Mouse (Mus musculus): ENCODE data around the gene Olfr1133. TPM values are rescaled to one million over a fixed set of nuclear protein-coding genes. Genes with fewer than 3 reads are reported as not detected.

Gene Olfr1133
- not detected for polyA plus RNA-seq (2017; shearing (Covaris generic))

DNA sequence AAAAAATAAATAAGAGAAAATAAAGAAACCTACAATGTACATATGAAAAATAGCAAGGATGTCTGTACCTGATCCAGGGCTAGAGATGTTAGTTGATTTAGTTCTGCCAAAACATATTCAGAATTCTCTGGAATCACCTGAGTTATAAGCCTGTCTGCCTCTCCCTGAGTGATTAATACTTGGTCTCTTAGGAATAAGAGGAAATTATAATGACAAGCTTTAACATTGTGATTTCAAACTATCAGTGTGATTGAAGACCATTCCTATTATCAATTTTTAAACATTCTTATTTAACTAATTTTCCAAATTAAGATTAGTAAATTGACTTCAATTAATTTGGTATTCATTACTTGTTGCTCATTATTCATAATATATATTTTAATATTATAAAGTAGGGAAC lies at the start of gene Olfr1133:
TSS of gene Olfr1133 (minus strand) at position 101 of the 400 bp plus-strand sequence.

DNA sequence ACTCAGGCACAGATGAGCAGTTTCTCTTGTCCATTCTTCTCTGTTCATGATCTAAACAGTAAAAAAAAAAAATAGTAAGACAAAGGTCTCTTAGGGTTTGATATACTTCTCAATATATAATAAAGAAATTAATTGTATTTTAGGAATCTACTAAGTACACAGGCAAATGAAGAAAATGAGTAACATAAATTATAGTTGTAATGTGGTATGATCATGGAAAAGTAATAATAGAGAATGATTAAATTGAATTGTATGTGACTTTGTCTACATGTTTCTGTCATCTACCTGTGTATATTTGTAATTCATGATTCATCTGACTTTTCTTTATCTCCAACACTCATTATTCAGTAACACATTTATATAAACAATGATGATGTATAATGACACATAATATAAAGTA lies 46.7 kb upstream of the Olfr1133 start, which contains the start of gene Olfr1136:
TSS of gene Olfr1136 (minus strand) at position 101 of the 400 bp plus-strand sequence.

DNA sequence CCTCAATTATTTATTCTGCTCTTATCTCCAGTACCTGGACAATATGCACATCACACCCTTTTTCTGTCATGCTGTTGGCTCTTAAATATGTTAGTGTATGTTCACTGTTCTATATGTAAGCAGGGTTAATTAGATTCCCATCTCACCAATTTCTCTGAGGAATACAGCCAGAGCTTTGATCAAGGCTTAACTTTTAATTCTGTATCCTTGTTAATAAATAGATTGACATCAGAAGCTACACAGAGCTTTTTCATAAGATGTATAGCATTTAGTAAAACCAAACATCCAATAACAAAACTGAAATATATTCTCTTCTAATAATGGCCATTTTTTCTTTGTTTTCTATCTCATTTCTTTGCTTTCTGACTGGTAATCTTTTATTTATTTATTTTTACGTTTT lies 26.4 kb upstream of the Olfr1133 start, which contains the start of gene Olfr1135:
TSS of gene Olfr1135 (minus strand) at position 101 of the 400 bp plus-strand sequence.

DNA sequence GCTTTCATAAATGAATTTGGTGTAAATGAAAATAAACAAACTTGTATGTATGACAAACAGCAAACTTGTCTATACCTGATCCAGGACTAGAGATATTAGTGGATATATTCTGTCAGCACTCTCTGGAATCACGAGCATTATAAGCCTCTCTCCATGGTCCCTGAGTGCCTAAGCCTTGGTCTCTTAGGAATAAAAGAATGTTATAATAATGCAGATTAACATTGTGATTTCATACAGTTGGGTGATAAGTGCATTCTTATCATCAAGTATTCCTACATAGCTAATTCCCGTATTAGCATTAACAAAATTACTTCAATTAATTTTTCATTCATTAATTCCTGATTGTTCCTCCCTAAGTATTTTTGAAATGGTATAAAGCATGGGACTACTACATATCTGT lies 11.2 kb upstream of the Olfr1133 start, which contains the start of gene Olfr1134:
TSS of gene Olfr1134 (minus strand) at position 101 of the 400 bp plus-strand sequence.

DNA sequence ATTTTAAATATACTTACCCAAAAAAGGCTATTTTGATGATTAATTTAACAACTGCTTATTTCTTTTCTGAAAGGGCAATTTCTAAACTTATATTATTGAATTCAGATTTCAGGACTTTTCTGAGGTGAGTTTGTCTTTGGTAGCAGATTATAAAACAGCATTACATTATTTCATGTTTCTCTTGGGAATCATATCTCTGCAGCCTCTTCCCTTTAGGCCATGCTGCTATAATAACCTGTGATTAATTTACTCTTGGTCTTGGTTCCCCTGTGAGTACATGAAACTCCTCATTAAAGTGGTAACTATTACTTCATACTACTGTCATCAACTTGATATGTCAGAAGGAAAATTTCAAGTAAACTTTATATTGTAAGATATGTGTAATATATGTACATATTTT lies 9.7 kb downstream of the Olfr1133 start, which contains the start of gene Olfr1132:
TSS of gene Olfr1132 (minus strand) at position 101 of the 400 bp plus-strand sequence.

DNA sequence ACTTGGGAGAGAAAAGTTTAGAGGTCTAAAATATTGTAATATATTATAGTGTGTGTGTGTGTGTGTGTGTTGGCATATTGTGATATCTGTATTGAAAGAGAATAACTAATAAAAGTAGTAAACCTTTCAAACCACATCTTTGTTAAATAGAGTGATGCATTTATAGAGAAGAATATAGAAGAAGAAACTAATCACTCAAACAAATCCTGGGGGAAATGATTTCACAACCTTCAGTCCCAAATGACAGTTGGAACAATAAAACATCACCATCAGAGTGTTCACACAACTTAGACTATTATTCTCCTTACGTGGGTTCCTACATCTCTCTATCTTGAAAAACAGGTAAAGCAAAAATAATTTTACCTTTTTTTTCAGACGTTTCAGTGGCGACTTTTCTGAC lies 20.4 kb downstream of the Olfr1133 start, which contains the start of gene Olfr1131:
TSS of gene Olfr1131 (plus strand) at position 301 of the 400 bp plus-strand sequence.

DNA sequence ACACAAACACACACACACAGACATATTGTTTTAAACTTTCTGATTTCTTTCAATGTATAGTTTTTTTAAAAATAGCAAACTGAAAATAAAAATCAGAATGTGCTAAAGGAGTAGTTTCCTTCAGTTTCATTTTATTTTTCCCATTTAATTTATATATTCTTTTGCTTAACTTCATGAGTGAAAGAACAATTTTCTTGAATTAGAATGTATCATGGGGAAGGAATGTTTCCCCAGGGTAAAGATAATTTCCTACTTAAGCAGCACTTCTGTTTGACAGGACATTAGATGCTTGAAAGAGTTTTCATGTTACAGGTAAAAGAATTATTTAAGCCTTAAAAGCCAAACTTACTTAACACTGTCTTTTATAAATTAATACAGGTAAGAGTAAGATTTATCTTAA lies 41.3 kb downstream of the Olfr1133 start, which contains the start of gene Olfr1130:
TSS of gene Olfr1130 (plus strand) at position 301 of the 400 bp plus-strand sequence.

Other genes with a start within 250 kb of the Olfr1133 start
- not detected for gene Olfr1123, start 230.7 kb downstream of the Olfr1133 start, polyA plus RNA-seq (2017; shearing (Covaris generic))
- gene Olfr1124, start 217.1 kb downstream of the Olfr1133 start, polyA plus RNA-seq (2017; shearing (Covaris generic)), result not detected
- not detected for gene Olfr1126, start 193.4 kb downstream of the Olfr1133 start, polyA plus RNA-seq (2017; shearing (Covaris generic))
- gene Pramel7, start 150.3 kb downstream of the Olfr1133 start, polyA plus RNA-seq (2017; shearing (Covaris generic)), result not detected
- gene Pramel6, start 140.8 kb downstream of the Olfr1133 start, polyA plus RNA-seq (2017; shearing (Covaris generic)), result not detected
- gene Olfr153, start 115.6 kb downstream of the Olfr1133 start, polyA plus RNA-seq (2017; shearing (Covaris generic)), result not detected
- gene Olfr1128, start 101.8 kb downstream of the Olfr1133 start, polyA plus RNA-seq (2017; shearing (Covaris generic)), result not detected
- gene Olfr1129, start 73.5 kb downstream of the Olfr1133 start, polyA plus RNA-seq (2017; shearing (Covaris generic)), result not detected
- gene Olfr1130, start 41.2 kb downstream of the Olfr1133 start, polyA plus RNA-seq (2017; shearing (Covaris generic)), result not detected
- gene Olfr1131, start 20.3 kb downstream of the Olfr1133 start, polyA plus RNA-seq (2017; shearing (Covaris generic)), result not detected
- not detected for gene Olfr1132, start 9.8 kb downstream of the Olfr1133 start, polyA plus RNA-seq (2017; shearing (Covaris generic))
- not detected for gene Olfr1134, start 11.1 kb upstream of the Olfr1133 start, polyA plus RNA-seq (2017; shearing (Covaris generic))
- gene Olfr1135, start 26.3 kb upstream of the Olfr1133 start, polyA plus RNA-seq (2017; shearing (Covaris generic)), result not detected
- not detected for gene Olfr1136, start 46.6 kb upstream of the Olfr1133 start, polyA plus RNA-seq (2017; shearing (Covaris generic))
- gene Olfr1137, start 65.8 kb upstream of the Olfr1133 start, polyA plus RNA-seq (2017; shearing (Covaris generic)), result not detected
- gene Olfr1138, start 92.6 kb upstream of the Olfr1133 start, polyA plus RNA-seq (2017; shearing (Covaris generic)), result not detected
- not detected for gene Olfr1140, start 96.4 kb upstream of the Olfr1133 start, polyA plus RNA-seq (2017; shearing (Covaris generic))
- gene Olfr1141, start 106.6 kb upstream of the Olfr1133 start, polyA plus RNA-seq (2017; shearing (Covaris generic)), result not detected
- gene Olfr152, start 132.1 kb upstream of the Olfr1133 start, polyA plus RNA-seq (2017; shearing (Covaris generic)), result not detected
- not detected for gene Olfr1143, start 153.2 kb upstream of the Olfr1133 start, polyA plus RNA-seq (2017; shearing (Covaris generic))
- gene Olfr1145, start 162.4 kb upstream of the Olfr1133 start, polyA plus RNA-seq (2017; shearing (Covaris generic)), result not detected
- not detected for gene Olfr1148, start 183.2 kb upstream of the Olfr1133 start, polyA plus RNA-seq (2017; shearing (Covaris generic))
- not detected for gene Olfr1150-ps1, start 196.6 kb upstream of the Olfr1133 start, polyA plus RNA-seq (2017; shearing (Covaris generic))
- gene Olfr1151, start 208.5 kb upstream of the Olfr1133 start, polyA plus RNA-seq (2017; shearing (Covaris generic)), result not detected
- gene Olfr1152, start 219.1 kb upstream of the Olfr1133 start, polyA plus RNA-seq (2017; shearing (Covaris generic)), result not detected
- not detected for gene Olfr1153, start 247.6 kb upstream of the Olfr1133 start, polyA plus RNA-seq (2017; shearing (Covaris generic))